Mouse (Mus musculus) heart, postnatal 0 days (tissue): ENCODE results near the gene Ugt3a2. TPM values are rescaled to one million over a fixed set of nuclear protein-coding genes. Genes with fewer than 3 reads are reported as not detected.
A peak's percentile ranks its signal among the peaks of the same experiment; 100 is the strongest.

Experiments
- ATAC-seq: fragments of 200-750 bp; cut with Nextera tagmentation; 2 replicates; pipeline ENCODE4 v1.8.0; 2017; ENCODE audit warnings: low read depth, moderate number of reproducible peaks, moderate library complexity; ENCODE audit not compliant: insufficient read depth
- DNase-seq: peaks from one replicate; pipeline ENCODE4 v3.0.0-alpha.2; 2016; ENCODE audit warnings: low spot score
- H3K27ac ChIP-seq: fragments of 300-500 bp; sonication (generic); 2 replicates; pipeline ENCODE4 v1.5.1; 2014; ENCODE audit warnings: low read depth, mild to moderate bottlenecking
- H3K27me3 ChIP-seq: fragments of 300-500 bp; sonication (generic); 2 replicates; pipeline ENCODE4 v1.6.1; 2014; ENCODE audit warnings: low read length, mixed read lengths; ENCODE audit not compliant: control insufficient read depth, insufficient read depth
- H3K36me3 ChIP-seq: fragments of 300-500 bp; sonication (generic); replicated peaks from 2 replicates; pipeline ENCODE4 v1.6.1; 2014; ENCODE audit warnings: low read length, mixed read lengths; ENCODE audit not compliant: control insufficient read depth, insufficient read depth
- H3K4me1 ChIP-seq: fragments of 300-500 bp; sonication (generic); 2 replicates; pipeline ENCODE4 v1.6.1; 2014; ENCODE audit warnings: antibody characterized with exemption; ENCODE audit not compliant: control insufficient read depth, insufficient read depth
- H3K4me2 ChIP-seq: fragments of 300-500 bp; sonication (generic); 2 replicates; pipeline ENCODE4 v1.6.1; 2014; ENCODE audit warnings: low read depth, mild to moderate bottlenecking, low read length, moderate library complexity
- H3K4me3 ChIP-seq: fragments of 300-500 bp; sonication (generic); 2 replicates; pipeline ENCODE4 v1.5.1; 2014; ENCODE audit warnings: low read depth, low read length
- H3K9ac ChIP-seq: fragments of 300-500 bp; sonication (generic); replicated peaks from 2 replicates; pipeline ENCODE4 v1.6.1; 2014; ENCODE audit warnings: low read depth, low read length, mixed read lengths
- H3K9me3 ChIP-seq: fragments of 300-500 bp; sonication (generic); replicated peaks from 2 replicates; pipeline ENCODE4 v1.6.1; 2016; ENCODE audit warnings: low read length; ENCODE audit not compliant: control insufficient read depth
- CTCF ChIP-seq: IDR thresholded peaks from 2 replicates; pipeline ENCODE4 v1.5.1; 2016; ENCODE audit warnings: antibody characterized with exemption, control low read depth, low read depth
- EP300 ChIP-seq: IDR thresholded peaks from 2 replicates; pipeline ENCODE4 v1.6.1; 2016; ENCODE audit warnings: antibody characterized with exemption, low read depth
- whole genome bisulfite sequencing: fragments of 180-500 bp; shearing (Covaris S2); extraction: QIAGEN DNeasy Blood & Tissue Kit; methylation state at CpG from one replicate; pipeline ENCODE4 v1.1.7; 2014; 5-methylcytosine and 5-hydroxymethylcytosine counted together
- polyA plus RNA-seq: library from polyadenylated mRNA; unstranded; fragments of >200 nt; fragmentation: Nextera tagmentation; extraction: Ambion mirVana; gene quantifications from 2 replicates; pipeline ENCODE4 v1.2.1, GENCODE M21; 2015
- total RNA-seq: library from RNA; depleted of rRNA; stranded (reverse); fragments of >200 nt; gene quantifications from 2 replicates; pipeline ENCODE4 v1.2.3, GENCODE M21; 2014; ENCODE audit warnings: low replicate concordance; rRNA removed

Gene Ugt3a2
- total RNA-seq, result not detected in 2 replicates
- polyA plus RNA-seq, result not detected in 2 replicates

DNA sequence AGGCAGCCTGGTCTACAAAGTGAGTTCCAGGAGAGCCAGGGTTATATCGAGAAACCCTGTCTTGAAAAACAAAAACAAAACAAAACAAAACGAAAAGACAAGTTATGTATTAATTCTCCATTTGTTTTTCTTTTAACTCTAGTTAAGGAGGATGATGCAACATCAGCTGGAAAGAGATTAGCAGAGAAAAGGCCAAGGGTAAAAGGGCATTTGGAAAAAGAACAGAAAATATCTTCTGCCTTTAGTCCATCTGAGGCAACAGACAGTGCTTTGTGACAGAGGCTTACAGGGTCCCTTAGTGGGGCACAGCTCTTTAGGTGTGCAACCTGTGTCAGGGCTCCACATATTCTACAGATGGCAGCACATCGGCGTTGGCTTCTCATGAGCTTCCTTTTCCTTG is at the start of gene Ugt3a2:
Gene Ugt3a2 (plus strand): TSS at position 210 of the 400 bp plus-strand sequence.
- no peak within 1 kb of the TSS for H3K4me2 ChIP-seq
- H3K9me3 ChIP-seq, result no peaks in the 10 kb centered on the region
- no peak for ATAC-seq
- no peaks in the 10 kb centered on the region for H3K4me1 ChIP-seq
- no peaks in the 10 kb centered on the region for H3K27me3 ChIP-seq
- no peak within 1 kb of the TSS for H3K27ac ChIP-seq
- H3K36me3 ChIP-seq, result no peaks in the 10 kb centered on the region
- H3K9ac ChIP-seq, result no peak within 1 kb of the TSS
- DNase-seq, result no peak
- no peak within 1 kb of the TSS for H3K4me3 ChIP-seq
- TF ChIP-seq EP300 (no peak), CTCF (no peak)
- WGBS, result 77% methylated on average over 4 of the region's 4 CpGs

GRCm38 (mm10) chr15:9289660-9290059 is 45.7 kb upstream of the Ugt3a2 start:
- Histone ChIP-seq H3K27me3 (no peaks in the 10 kb centered on the region), H3K9me3 (no peaks in the 10 kb centered on the region), H3K36me3 (no peaks in the 10 kb centered on the region), H3K27ac (no peak overlapping the region), H3K9ac (no peak overlapping the region), H3K4me2 (no peak overlapping the region), H3K4me3 (no peak overlapping the region), H3K4me1 (no peaks in the 10 kb centered on the region)
- DNase-seq, result no peak
- ATAC-seq, result no peak
- 0 out of 2 replicates have a peak, but pooled peaks have one; percentile 3 for TF ChIP-seq CTCF
- no peak for TF ChIP-seq EP300
- 65% methylated on average over 2 of the region's 2 CpGs for WGBS

GRCm38 (mm10) chr15:9305978-9306692 is 29.2 kb upstream of the Ugt3a2 start:
- Histone ChIP-seq H3K4me1 (no peaks in the 10 kb centered on the region), H3K27ac (no peak overlapping the region), H3K9ac (no peak overlapping the region), H3K4me3 (no peak overlapping the region), H3K36me3 (no peaks in the 10 kb centered on the region), H3K9me3 (no peaks in the 10 kb centered on the region), H3K4me2 (no peak overlapping the region), H3K27me3 (no peaks in the 10 kb centered on the region)
- DNase-seq (no peak), ATAC-seq (no peak)
- TF ChIP-seq EP300, result no peak
- TF ChIP-seq CTCF, result no peak
- 67% methylated on average over 8 of the region's 8 CpGs for WGBS

DNA sequence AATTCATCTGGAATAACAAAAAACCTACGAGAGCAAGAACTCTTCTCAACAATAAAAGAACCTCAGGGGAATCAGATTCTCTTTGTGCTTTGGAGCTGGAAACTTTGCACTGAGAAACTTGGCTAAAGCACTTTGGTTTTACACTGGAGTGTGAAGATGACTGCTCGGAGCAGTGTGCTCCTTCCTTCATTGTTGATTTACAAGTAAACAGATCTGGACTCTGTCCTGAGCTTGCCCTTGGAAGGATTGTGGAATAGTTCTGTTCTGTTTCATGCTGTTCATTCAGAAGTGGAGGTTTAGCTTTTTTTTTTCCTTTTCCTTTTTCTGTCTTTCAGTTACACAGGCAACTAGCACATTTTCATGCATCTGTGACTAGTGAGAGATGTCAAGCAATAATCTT is 754 bp upstream of the Ugt3a2 start:
- Histone ChIP-seq H3K4me2 (no peak overlapping the region), H3K36me3 (no peaks in the 10 kb centered on the region), H3K9me3 (no peaks in the 10 kb centered on the region), H3K27me3 (no peaks in the 10 kb centered on the region), H3K4me1 (no peaks in the 10 kb centered on the region), H3K27ac (no peak overlapping the region), H3K4me3 (no peak overlapping the region), H3K9ac (no peak overlapping the region)
- no peak for TF ChIP-seq CTCF
- no peak for TF ChIP-seq EP300
- DNase-seq, result no peak
- 61% methylated on average over 2 of the region's 2 CpGs for WGBS
- ATAC-seq, result no peak

DNA sequence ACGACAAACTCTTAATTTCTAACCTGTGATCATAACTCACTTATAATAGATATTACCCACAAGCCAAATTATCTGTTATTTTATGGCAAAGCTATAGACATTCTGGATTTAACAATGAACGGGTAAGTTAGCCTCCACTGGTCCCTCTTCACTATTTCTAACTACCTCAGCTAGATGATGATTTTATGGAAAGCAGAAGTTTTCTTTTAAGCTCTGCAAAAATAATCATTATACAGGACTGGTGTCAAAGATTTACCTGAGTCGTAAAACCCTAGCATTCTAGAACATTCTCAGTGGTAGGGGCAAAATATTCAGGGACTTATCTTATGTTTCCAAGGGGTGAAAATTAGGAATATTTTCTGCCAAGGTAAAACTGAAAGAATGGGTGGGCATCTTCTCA is 1.3 kb downstream of the Ugt3a2 start:
- H3K4me1 ChIP-seq, result no peaks in the 10 kb centered on the region
- no peaks in the 10 kb centered on the region for H3K27me3 ChIP-seq
- ATAC-seq (no peak), DNase-seq (no peak)
- no peaks in the 10 kb centered on the region for H3K36me3 ChIP-seq
- 55% methylated on average over 3 of the region's 3 CpGs for WGBS
- H3K9me3 ChIP-seq, result no peaks in the 10 kb centered on the region
- H3K4me2 ChIP-seq, result no peak overlapping the region
- no peak overlapping the region for H3K4me3 ChIP-seq
- H3K9ac ChIP-seq, result no peak overlapping the region
- H3K27ac ChIP-seq, result no peak overlapping the region
- TF ChIP-seq CTCF, result no peak
- no peak for TF ChIP-seq EP300

GRCm38 (mm10) chr15:9337021-9337420 is 1.7 kb downstream of the Ugt3a2 start:
- Histone ChIP-seq H3K4me1 (no peaks in the 10 kb centered on the region), H3K9ac (no peak overlapping the region), H3K4me2 (no peak overlapping the region), H3K4me3 (no peak overlapping the region), H3K27ac (no peak overlapping the region), H3K36me3 (no peaks in the 10 kb centered on the region), H3K27me3 (no peaks in the 10 kb centered on the region), H3K9me3 (no peaks in the 10 kb centered on the region)
- 59% methylated on average over 3 of the region's 3 CpGs for WGBS
- ATAC-seq (no peak), DNase-seq (no peak)
- no peak for TF ChIP-seq EP300
- no peak for TF ChIP-seq CTCF
